Mouse (Mus musculus): ENCODE measurements around the gene Cdkn2aip.

Gene Cdkn2aip

GRCm38 (mm10) chr8:47713761-47714745, at the start of gene Cdkn2aip:
Cdkn2aip (minus strand) TSS chr8:47713932.
- peak; percentile 97 for DNase-seq (ENCODE audit: low read depth, low spot score)

- DNase-seq (ENCODE audit: low read depth, low spot score), result no peak
Measured at GRCm38 (mm10) chr8:47763194-47763593, 49.5 kb upstream of the Cdkn2aip start.

- DNase-seq (ENCODE audit: low read depth, low spot score), result no peak
Measured at GRCm38 (mm10) chr8:47760685-47761084, 47.0 kb upstream of the Cdkn2aip start.

GRCm38 (mm10) chr8:47760186-47760585, 46.5 kb upstream of the Cdkn2aip start:
- no peak for DNase-seq (ENCODE audit: low read depth, low spot score)

GRCm38 (mm10) chr8:47753121-47753520, 39.4 kb upstream of the Cdkn2aip start:
- peak; percentile 21 for DNase-seq (ENCODE audit: low read depth, low spot score)

GRCm38 (mm10) chr8:47750096-47750495, 36.4 kb upstream of the Cdkn2aip start:
- DNase-seq (ENCODE audit: low read depth, low spot score), result peak; percentile 80

GRCm38 (mm10) chr8:47749491-47749890, 35.8 kb upstream of the Cdkn2aip start:
- peak; percentile 60 for DNase-seq (ENCODE audit: low read depth, low spot score)

- DNase-seq (ENCODE audit: low read depth, low spot score), result no peak
Measured at GRCm38 (mm10) chr8:47746304-47746703, 32.6 kb upstream of the Cdkn2aip start.

GRCm38 (mm10) chr8:47745848-47746247, 32.1 kb upstream of the Cdkn2aip start:
- DNase-seq (ENCODE audit: low read depth, low spot score), result no peak

GRCm38 (mm10) chr8:47744803-47745202, 31.1 kb upstream of the Cdkn2aip start:
- DNase-seq (ENCODE audit: low read depth, low spot score), result no peak

- peak; percentile 40 for DNase-seq (ENCODE audit: low read depth, low spot score)
Measured at GRCm38 (mm10) chr8:47743419-47743818, 29.7 kb upstream of the Cdkn2aip start.

GRCm38 (mm10) chr8:47742992-47743391, 29.3 kb upstream of the Cdkn2aip start:
- no peak for DNase-seq (ENCODE audit: low read depth, low spot score)

- DNase-seq (ENCODE audit: low read depth, low spot score), result no peak
Measured at GRCm38 (mm10) chr8:47742372-47742771, 28.6 kb upstream of the Cdkn2aip start.

- DNase-seq (ENCODE audit: low read depth, low spot score), result no peak
Measured at GRCm38 (mm10) chr8:47737120-47737519, 23.4 kb upstream of the Cdkn2aip start.

GRCm38 (mm10) chr8:47729324-47729723, 15.6 kb upstream of the Cdkn2aip start:
- DNase-seq (ENCODE audit: low read depth, low spot score), result no peak

GRCm38 (mm10) chr8:47726945-47727344, 13.2 kb upstream of the Cdkn2aip start:
- no peak for DNase-seq (ENCODE audit: low read depth, low spot score)

- DNase-seq (ENCODE audit: low read depth, low spot score), result no peak
Measured at GRCm38 (mm10) chr8:47721609-47722008, 7.9 kb upstream of the Cdkn2aip start.

- no peak for DNase-seq (ENCODE audit: low read depth, low spot score)
Measured at GRCm38 (mm10) chr8:47718641-47719040, 4.9 kb upstream of the Cdkn2aip start.

GRCm38 (mm10) chr8:47713171-47713663, 515 bp downstream of the Cdkn2aip start:
- no peak for DNase-seq (ENCODE audit: low read depth, low spot score)

- DNase-seq (ENCODE audit: low read depth, low spot score), result no peak
Measured at GRCm38 (mm10) chr8:47708106-47708505, 5.6 kb downstream of the Cdkn2aip start.

- DNase-seq (ENCODE audit: low read depth, low spot score), result no peak
Measured at GRCm38 (mm10) chr8:47706746-47707145, 7.0 kb downstream of the Cdkn2aip start.

- DNase-seq (ENCODE audit: low read depth, low spot score), result peak; percentile 58
Measured at GRCm38 (mm10) chr8:47702333-47702732, 11.4 kb downstream of the Cdkn2aip start.

GRCm38 (mm10) chr8:47697696-47698095, 16.0 kb downstream of the Cdkn2aip start:
- DNase-seq (ENCODE audit: low read depth, low spot score), result no peak

All from A20 (cell line).